Mouse (Mus musculus) midbrain, postnatal 0 days (tissue): ENCODE data around the gene Amh. TPM values are rescaled to one million over a fixed set of nuclear protein-coding genes. Genes with fewer than 3 reads are reported as not detected.
A peak's percentile ranks its signal among the peaks of the same experiment; 100 is the strongest.

Experiments used
- ATAC-seq: fragments of 200-750 bp; cut with Nextera tagmentation; 2 replicates; pipeline ENCODE4 v1.8.0; 2017; ENCODE audit warnings: moderate number of reproducible peaks, mild to moderate bottlenecking, moderate TSS enrichment, moderate library complexity; ENCODE audit not compliant: low FRiP score
- DNase-seq: peaks from one replicate; pipeline ENCODE4 v3.0.0-alpha.2; 2015; ENCODE audit warnings: low spot score
- H3K27ac ChIP-seq: fragments of 300-500 bp; sonication (generic); 2 replicates; pipeline ENCODE4 v1.5.1; 2014; ENCODE audit warnings: low read depth, mild to moderate bottlenecking, low read length, mixed read lengths
- H3K27me3 ChIP-seq: fragments of 300-500 bp; sonication (generic); 2 replicates; pipeline ENCODE4 v1.6.1; 2014; ENCODE audit warnings: low read length, control low read depth, mixed read lengths; ENCODE audit not compliant: insufficient read depth
- H3K36me3 ChIP-seq: fragments of 300-500 bp; sonication (generic); 2 replicates; pipeline ENCODE4 v1.6.1; 2014; ENCODE audit warnings: low read length, control low read depth, mixed read lengths; ENCODE audit not compliant: insufficient read depth
- H3K4me1 ChIP-seq: fragments of 300-500 bp; sonication (generic); 2 replicates; pipeline ENCODE4 v1.6.1; 2014; ENCODE audit warnings: mild to moderate bottlenecking, control low read depth, antibody characterized with exemption, low read length, mixed read lengths; ENCODE audit not compliant: insufficient read depth
- H3K4me2 ChIP-seq: fragments of 300-500 bp; sonication (generic); 2 replicates; pipeline ENCODE4 v1.6.1; 2014; ENCODE audit warnings: low read depth, mild to moderate bottlenecking, low read length, mixed read lengths; ENCODE audit not compliant: poor library complexity, severe bottlenecking
- H3K4me3 ChIP-seq: fragments of 300-500 bp; sonication (generic); 2 replicates; pipeline ENCODE4 v1.5.1; 2014; ENCODE audit warnings: low read depth, mild to moderate bottlenecking, low read length, moderate library complexity
- H3K9ac ChIP-seq: fragments of 300-500 bp; sonication (generic); replicated peaks from 2 replicates; pipeline ENCODE4 v1.6.1; 2014; ENCODE audit warnings: mild to moderate bottlenecking, low read length, moderate library complexity, mixed read lengths; ENCODE audit not compliant: poor library complexity, severe bottlenecking
- H3K9me3 ChIP-seq: fragments of 300-500 bp; sonication (generic); 2 replicates; pipeline ENCODE4 v1.6.1; 2016; ENCODE audit warnings: low read length, control low read depth
- CTCF ChIP-seq: IDR thresholded peaks from 2 replicates; pipeline ENCODE4 v1.5.1; 2016; ENCODE audit warnings: antibody characterized with exemption, mild to moderate bottlenecking
- WGBS: fragments of 180-500 bp; shearing (Covaris S2); extraction: QIAGEN DNeasy Blood & Tissue Kit; methylation state at CpG from one replicate; pipeline ENCODE4 v1.1.7; 2014; 5-methylcytosine and 5-hydroxymethylcytosine counted together
- polyA plus RNA-seq: library from polyadenylated mRNA; unstranded; fragments of >200 nt; fragmentation: Nextera tagmentation; extraction: Ambion mirVana; gene quantifications from 2 replicates; pipeline ENCODE4 v1.2.1, GENCODE M21; 2015
- total RNA-seq: library from RNA; depleted of rRNA; stranded (reverse); fragments of >200 nt; gene quantifications from 2 replicates; pipeline ENCODE4 v1.2.3, GENCODE M21; 2014

The Amh gene
- total and polyA plus RNA-seq, 2 experiments from 2014 or later: 0.82 TPM; not detected in 1

- Histone ChIP-seq H3K9me3 (no peaks in the 10 kb centered on the region), H3K27me3 (no peaks in the 10 kb centered on the region), H3K4me2 (no peak overlapping the region), H3K36me3 (no peaks in the 10 kb centered on the region), H3K9ac (no peak overlapping the region), H3K4me3 (no peak overlapping the region), H3K4me1 (no peaks in the 10 kb centered on the region), H3K27ac (no peak overlapping the region)
- ATAC-seq (no peak), DNase-seq (no peak)
- 54% methylated on average over 3 of the region's 3 CpGs for WGBS
- TF ChIP-seq CTCF: no peak
Measured at GRCm38 (mm10) chr10:80819406-80819805, 14.4 kb downstream of the Amh start.

GRCm38 (mm10) chr10:80821991-80822390, 16.9 kb downstream of the Amh start:
- TF ChIP-seq CTCF: peak; percentile 68
- no peaks in the 10 kb centered on the region for H3K9me3 ChIP-seq
- no peak overlapping the region for H3K9ac ChIP-seq
- H3K4me1 ChIP-seq: no peaks in the 10 kb centered on the region
- H3K27me3 ChIP-seq: no peaks in the 10 kb centered on the region
- ATAC-seq: no peak
- DNase-seq: no peak
- no peak overlapping the region for H3K4me2 ChIP-seq
- H3K27ac ChIP-seq: no peak overlapping the region
- no peak overlapping the region for H3K4me3 ChIP-seq
- no peaks in the 10 kb centered on the region for H3K36me3 ChIP-seq
- WGBS: 38% methylated on average over 2 of the region's 2 CpGs

GRCm38 (mm10) chr10:80822528-80822927, 17.5 kb downstream of the Amh start:
- no peak for TF ChIP-seq CTCF
- no peak overlapping the region for H3K9ac ChIP-seq
- no peak overlapping the region for H3K27ac ChIP-seq
- H3K4me1 ChIP-seq: peaks cover 1% of the 10 kb centered on the region; the same call in 1 of the 2 replicates
- H3K4me2 ChIP-seq: no peak overlapping the region
- no peak overlapping the region for H3K4me3 ChIP-seq
- H3K27me3 ChIP-seq: no peaks in the 10 kb centered on the region
- 89% methylated on average over 5 of the region's 5 CpGs for WGBS
- no peak for DNase-seq
- no peaks in the 10 kb centered on the region for H3K9me3 ChIP-seq
- no peak for ATAC-seq
- no peaks in the 10 kb centered on the region for H3K36me3 ChIP-seq

- WGBS: 94% methylated on average over 1 of the region's 1 CpGs
- no peak; the same call in 1 of the 2 replicates for TF ChIP-seq CTCF
Measured at GRCm38 (mm10) chr10:80823316-80823715, 18.3 kb downstream of the Amh start.

GRCm38 (mm10) chr10:80823847-80824643, 19.0 kb downstream of the Amh start:
- no peak for TF ChIP-seq CTCF
- Histone ChIP-seq H3K27me3 (no peaks in the 10 kb centered on the region), H3K36me3 (no peaks in the 10 kb centered on the region; the same call in 1 of the 2 replicates), H3K4me1 (peaks cover 6% of the 10 kb centered on the region; the same call in 1 of the 2 replicates), H3K9ac (no peak overlapping the region), H3K4me3 (no peak overlapping the region), H3K9me3 (no peaks in the 10 kb centered on the region), H3K27ac (no peak overlapping the region), H3K4me2 (no peak overlapping the region)
- 70% methylated on average over 8 of the region's 8 CpGs for WGBS
- ATAC-seq (no peak), DNase-seq (no peak)

More at GRCm38 (mm10) chr10:80823316-80823715, 18.3 kb downstream of the Amh start:
- H3K36me3 ChIP-seq: no peaks in the 10 kb centered on the region
- no peak overlapping the region for H3K27ac ChIP-seq
- ATAC-seq: no peak
- no peak for DNase-seq
- peaks cover 6% of the 10 kb centered on the region; the same call in 1 of the 2 replicates for H3K4me1 ChIP-seq
- no peaks in the 10 kb centered on the region for H3K27me3 ChIP-seq
- no peak overlapping the region for H3K4me2 ChIP-seq
- no peak overlapping the region for H3K9ac ChIP-seq
- no peak overlapping the region for H3K4me3 ChIP-seq
- H3K9me3 ChIP-seq: no peaks in the 10 kb centered on the region

- Histone ChIP-seq H3K27ac (no peak overlapping the region), H3K4me3 (no peak overlapping the region), H3K9ac (no peak overlapping the region), H3K9me3 (no peaks in the 10 kb centered on the region), H3K4me2 (no peak overlapping the region), H3K36me3 (peaks cover 7% of the 10 kb centered on the region; the same call in 1 of the 2 replicates), H3K27me3 (no peaks in the 10 kb centered on the region), H3K4me1 (peaks cover 6% of the 10 kb centered on the region; the same call in 1 of the 2 replicates)
- DNase-seq: no peak
- 81% methylated on average over 2 of the region's 2 CpGs for WGBS
- ATAC-seq: no peak
- TF ChIP-seq CTCF: no peak
Measured at GRCm38 (mm10) chr10:80824827-80825226, 19.8 kb downstream of the Amh start.
